Mouse (Mus musculus): ENCODE results near the gene Olfr222.

Olfr222 gene

DNA sequence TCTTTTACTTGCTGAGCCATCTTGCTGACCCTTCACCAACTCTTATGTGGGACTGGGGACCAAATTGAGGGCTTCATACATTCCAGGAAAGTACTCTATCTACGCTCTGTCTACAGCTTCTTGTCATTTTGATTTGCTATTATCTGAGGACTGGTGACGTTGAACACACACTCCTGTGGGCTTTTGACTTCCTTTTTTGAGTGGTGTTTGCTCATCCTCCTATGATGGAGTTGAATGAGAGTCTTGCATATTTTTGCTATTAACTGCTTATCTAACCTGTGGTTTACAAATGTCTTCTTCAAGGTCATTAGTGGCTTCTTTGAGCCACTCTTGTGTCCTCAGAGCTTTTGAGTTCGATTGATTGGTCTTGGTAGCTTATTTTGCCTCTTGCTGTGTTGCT lies 35.9 kb downstream of the Olfr222 start:
- no peak for DNase-seq

DNA sequence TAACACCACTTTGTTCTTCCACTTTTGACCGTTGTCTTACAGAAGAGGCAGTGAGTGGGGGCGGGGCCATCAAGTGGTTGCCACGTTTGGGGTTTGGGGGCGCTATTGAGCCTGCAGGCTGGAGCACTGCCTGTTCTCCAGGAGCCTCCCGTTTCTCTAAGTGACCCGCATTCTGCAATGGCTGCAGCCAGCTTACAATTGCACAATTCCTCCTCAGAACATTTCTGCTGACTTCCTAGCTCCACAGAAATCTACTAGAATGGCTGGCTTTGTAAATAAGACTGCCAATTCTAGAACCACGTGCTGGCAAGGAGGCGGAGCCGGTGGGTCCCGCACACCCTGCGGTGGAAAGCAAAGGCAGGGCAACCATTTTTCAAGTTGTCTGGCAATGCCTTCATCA lies 37.6 kb downstream of the Olfr222 start:
- peak; percentile 54 to 80 for DNase-seq

DNA sequence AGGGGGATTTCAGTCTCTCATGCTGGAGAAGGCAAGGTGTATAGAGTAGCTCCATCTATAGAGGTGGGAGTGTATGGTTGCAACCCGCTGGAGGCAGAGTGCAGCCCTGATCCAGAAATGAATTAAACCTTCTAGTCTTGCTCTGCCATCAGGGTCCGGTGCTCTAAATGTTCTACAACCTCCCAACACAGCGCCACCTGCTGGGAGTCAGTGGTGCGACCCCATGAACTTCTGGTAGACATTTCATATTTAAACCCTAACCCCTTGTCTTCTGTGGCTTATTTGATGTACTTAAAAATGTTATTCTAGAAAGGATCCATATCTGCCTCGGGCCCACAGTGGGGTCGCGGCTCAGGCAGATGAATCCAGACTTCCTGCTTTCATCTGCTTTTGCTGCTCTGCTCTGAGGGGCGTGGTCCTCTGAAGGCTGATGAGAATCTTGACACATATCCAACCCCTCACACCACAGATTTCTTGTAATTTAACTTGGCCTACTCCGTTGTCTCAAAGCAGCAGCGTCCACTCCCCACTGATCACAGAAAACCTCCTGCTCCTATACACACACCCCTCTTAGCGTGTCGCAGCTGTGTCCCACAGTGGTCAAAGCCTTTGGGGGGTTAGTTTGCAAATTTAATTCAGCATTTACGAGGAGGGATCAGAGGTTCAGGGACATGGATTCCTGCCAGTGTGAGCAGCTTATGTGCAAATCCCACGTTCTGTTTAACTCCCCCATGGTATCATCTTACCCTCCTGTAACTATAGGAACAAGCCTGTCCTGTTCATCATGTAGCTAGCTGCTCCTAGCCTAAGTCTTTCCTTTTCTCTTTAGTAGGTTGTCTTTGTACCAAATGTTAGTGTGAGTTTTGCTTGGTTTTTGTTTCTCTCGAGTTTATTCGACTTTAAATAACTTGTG lies 38.6 kb downstream of the Olfr222 start:
- DNase-seq, result peak; percentile 13 to 71

DNA sequence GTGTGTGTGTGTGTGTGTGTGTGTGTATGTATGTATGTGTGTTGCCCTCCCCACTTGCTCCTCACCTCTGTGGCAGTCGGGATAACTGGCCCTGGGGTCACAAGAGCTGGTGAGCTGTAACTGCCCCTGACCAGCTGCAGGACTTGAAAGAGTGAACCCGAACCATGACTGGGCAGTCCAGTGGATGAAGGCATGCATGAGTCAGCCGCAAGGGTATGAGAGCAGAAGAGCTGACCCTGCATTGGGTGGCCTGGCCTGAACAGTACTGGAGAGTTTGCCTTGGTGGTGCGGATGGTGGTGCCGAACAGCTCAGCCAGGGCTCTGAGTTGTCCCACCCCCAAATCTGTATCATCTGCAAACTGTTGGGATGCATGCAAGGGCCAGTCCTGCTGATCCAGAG lies 44.5 kb downstream of the Olfr222 start:
- DNase-seq, result no peak

DNA sequence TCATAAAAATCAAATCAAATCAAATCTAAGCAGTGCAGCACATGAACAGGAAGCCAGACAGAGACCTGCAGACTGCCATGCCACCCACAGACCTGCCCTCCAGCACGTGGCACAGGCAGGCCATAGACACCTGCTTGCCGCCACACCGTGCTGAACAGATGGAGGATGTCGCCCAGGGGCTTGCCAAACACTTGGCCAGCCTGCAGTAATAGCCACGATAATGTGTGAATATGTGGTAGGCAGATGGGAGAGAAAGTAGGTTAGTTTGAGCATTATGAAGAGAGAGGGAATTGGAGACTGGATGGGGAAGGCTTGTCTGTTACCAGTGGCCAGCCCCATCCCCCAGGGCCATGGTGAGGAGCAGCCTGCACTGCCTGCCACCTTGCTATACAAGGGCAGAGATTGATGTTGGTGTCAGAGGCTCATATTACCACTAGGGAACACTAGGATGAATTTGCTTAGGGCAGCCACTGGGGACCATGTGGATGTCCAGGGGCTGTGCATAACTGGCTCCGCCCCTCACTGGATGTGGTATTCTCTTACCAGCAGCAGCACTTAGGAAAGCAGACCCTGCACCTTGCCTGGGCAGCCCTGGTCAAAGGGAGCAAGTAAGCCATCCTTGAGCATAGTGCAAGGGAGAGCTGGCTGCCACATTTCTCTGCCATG lies 45.0 kb downstream of the Olfr222 start:
- no peak for DNase-seq

DNA sequence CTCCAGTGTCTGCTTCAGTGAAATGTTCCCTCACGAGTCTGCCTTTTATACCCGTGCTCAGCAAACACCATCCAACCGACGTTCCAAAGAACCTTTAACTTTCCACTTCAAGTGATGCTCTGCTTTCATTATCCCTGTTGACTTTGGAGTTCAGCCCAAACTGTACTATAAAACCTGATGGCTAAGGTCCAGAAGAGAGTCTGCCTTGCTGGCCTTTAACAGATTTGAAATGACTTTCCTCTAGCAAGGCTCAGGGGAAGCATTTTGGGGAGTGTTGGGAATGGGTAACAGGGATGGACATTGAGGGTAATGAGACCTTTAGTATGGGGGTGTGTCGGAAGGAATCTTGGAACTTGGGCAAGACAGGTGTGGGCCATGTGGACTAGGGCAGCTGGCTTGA lies 45.8 kb downstream of the Olfr222 start:
- DNase-seq, result no peak

DNA sequence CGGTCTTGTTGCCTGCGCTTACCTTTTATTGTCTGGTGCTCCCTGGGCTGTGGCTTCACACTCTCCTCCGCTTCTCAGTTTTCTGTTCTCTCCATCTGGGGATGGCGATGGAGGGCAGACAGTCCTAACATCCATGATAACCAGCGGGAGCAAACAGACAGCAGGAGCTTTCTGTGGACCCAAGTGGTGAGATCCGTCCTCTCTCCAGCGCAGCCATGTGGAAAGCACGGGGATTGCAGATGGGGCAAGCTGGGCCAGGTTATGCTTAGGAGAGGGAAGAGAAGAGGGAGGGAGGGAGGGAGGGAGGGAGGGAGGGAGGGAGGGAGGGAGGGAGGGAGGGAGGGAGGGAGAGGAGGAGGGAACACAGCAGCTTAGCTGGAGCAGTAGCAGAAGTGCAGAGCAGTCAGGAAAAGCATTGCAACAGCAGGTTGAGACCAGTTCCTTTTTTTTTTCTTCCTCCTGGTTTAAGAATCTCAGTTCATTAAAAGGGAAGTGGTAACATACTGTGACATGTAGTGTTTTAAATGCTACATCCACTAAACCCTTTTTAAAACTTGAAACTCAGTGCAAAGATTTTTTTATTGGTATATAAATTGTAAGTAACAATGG lies 49.5 kb downstream of the Olfr222 start, which contains the start of gene Zkscan17:
TSS of gene Zkscan17 (minus strand) at position 280 of the 609 bp plus-strand sequence.
- peak in 1 of 2 experiments; percentile 62 for DNase-seq

DNA sequence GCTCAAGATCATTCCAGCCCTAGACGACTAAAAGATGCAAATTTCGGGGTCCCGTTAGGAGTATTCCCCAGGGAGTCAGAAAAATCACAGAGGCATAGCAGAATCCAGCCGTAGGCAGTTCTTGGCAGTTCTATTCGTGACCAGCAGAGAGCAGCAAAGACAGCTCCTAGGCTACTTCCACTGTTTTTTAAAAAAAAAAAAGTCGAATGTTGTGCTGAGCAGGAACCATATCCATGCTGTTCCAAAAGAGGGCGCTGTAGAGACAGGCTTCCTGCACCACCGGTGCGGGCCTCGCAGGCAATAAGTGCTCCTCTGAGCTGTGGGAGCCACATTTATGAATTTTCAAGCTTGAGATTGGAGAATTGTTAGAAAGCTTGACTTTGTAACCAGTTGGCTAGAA lies 50.8 kb downstream of the Olfr222 start:
- DNase-seq, result peak; percentile 87

DNA sequence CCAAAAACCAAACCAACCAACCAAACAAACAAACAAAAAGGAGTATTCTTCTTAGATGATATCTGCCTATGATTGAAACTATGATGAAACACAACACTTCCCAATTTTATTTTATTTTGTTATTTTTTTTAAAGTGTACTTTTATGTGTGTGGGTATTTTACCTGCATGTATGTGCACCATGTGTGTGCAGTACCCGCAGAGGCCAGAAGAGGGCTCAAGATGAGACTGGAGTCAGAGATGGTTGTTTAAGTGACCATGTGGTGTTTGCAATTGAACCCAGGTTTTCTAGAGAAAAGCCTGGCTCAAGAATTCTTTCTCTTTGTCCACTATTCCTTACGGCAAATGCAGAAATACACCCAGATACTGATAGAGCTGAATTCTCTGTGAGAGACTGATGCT lies 51.9 kb downstream of the Olfr222 start:
- DNase-seq, result no peak
